Mouse (Mus musculus) kidney, adult 2 months (tissue): Measurements from ENCODE around the gene Kifc3. TPM values are rescaled to one million over a fixed set of nuclear protein-coding genes. Genes with fewer than 3 reads are reported as not detected.

ENCODE experiments used
- DNase-seq: peaks from one replicate; pipeline ENCODE4 v3.0.0; 2021
- H3K27ac ChIP-seq: fragments of 200-500 bp; 2 replicates; pipeline ENCODE4 v1.5.1; 2012; ENCODE audit warnings: low read depth, low read length, control low read depth, inconsistent platforms; ENCODE audit not compliant: insufficient read depth
- H3K27me3 ChIP-seq: fragments of 200-500 bp; replicated peaks from 2 replicates; pipeline ENCODE4 v1.6.1; 2012; ENCODE audit warnings: mild to moderate bottlenecking, moderate library complexity, low read length, inconsistent platforms; ENCODE audit not compliant: control insufficient read depth, insufficient read depth
- H3K36me3 ChIP-seq: fragments of 200-500 bp; 2 replicates; pipeline ENCODE4 v1.6.1; 2012; ENCODE audit warnings: mild to moderate bottlenecking, moderate library complexity, low read length, inconsistent platforms; ENCODE audit not compliant: control insufficient read depth, insufficient read depth
- H3K4me1 ChIP-seq: fragments of 200-500 bp; 2 replicates; pipeline ENCODE4 v1.6.1; 2011; ENCODE audit warnings: low read length; ENCODE audit not compliant: control insufficient read depth, insufficient read depth
- H3K4me3 ChIP-seq: fragments of 200-500 bp; 2 replicates; pipeline ENCODE4 v1.5.1; 2011; ENCODE audit warnings: mild to moderate bottlenecking, low read depth, low read length, control low read depth; ENCODE audit not compliant: insufficient read depth
- CTCF ChIP-seq: fragments of 200-500 bp; conservative IDR thresholded peaks from 2 replicates; pipeline ENCODE4 v1.5.1; 2011; ENCODE audit warnings: low read depth, mild to moderate bottlenecking, control low read depth, low read length, moderate library complexity, mixed read lengths; ENCODE audit not compliant: insufficient read depth, insufficient read length
- POLR2A ChIP-seq: fragments of 200-500 bp; IDR thresholded peaks from one replicate; pipeline ENCODE4 v1.6.1; 2011; ENCODE audit warnings: low read depth, low read length, control low read depth
- WGBS: fragments of 180-500 bp; shearing (Covaris S2); methylation state at CpG from one replicate; pipeline ENCODE4 v1.1.7; 2018; 5-methylcytosine and 5-hydroxymethylcytosine counted together
- polyA plus RNA-seq: library from polyadenylated mRNA; depleted of rRNA; stranded (reverse); fragments of >200 nt; gene quantifications from 2 replicates; pipeline ENCODE4 v1.2.3, GENCODE M21; 2012

Kifc3 gene
- polyA plus RNA-seq, 1 experiment, result 92.3 TPM

- DNase-seq, result no peak
- 85% methylated on average over 3 of the region's 3 CpGs for WGBS
- no peaks in the 10 kb centered on the region for H3K36me3 ChIP-seq
- H3K27me3 ChIP-seq, result no peaks in the 10 kb centered on the region
- no peak overlapping the region for H3K27ac ChIP-seq
- 0 out of 2 replicates have a peak, but pooled peaks cover 3% of the 10 kb centered on the region for H3K4me1 ChIP-seq
- TF ChIP-seq POLR2A, result no peak
- TF ChIP-seq CTCF, result no peak
- no peak overlapping the region for H3K4me3 ChIP-seq
Observed at GRCm38 (mm10) chr8:95078055-95078454, 124.6 kb downstream of the Kifc3 start.

GRCm38 (mm10) chr8:95076151-95076550 is 126.5 kb downstream of the Kifc3 start:
- DNase-seq, result no peak
- no peak overlapping the region for H3K4me3 ChIP-seq
- no peak for TF ChIP-seq CTCF
- no peak for TF ChIP-seq POLR2A
- no peaks in the 10 kb centered on the region for H3K36me3 ChIP-seq
- H3K27me3 ChIP-seq, result no peaks in the 10 kb centered on the region
- H3K27ac ChIP-seq, result no peak overlapping the region
- 78% methylated on average over 17 of the region's 17 CpGs for WGBS
- no peaks in the 10 kb centered on the region for H3K4me1 ChIP-seq

- Histone ChIP-seq H3K36me3 (no peaks in the 10 kb centered on the region), H3K4me3 (no peak overlapping the region), H3K4me1 (no peaks in the 10 kb centered on the region), H3K27me3 (no peaks in the 10 kb centered on the region), H3K27ac (no peak overlapping the region)
- TF ChIP-seq CTCF (no peak), POLR2A (no peak)
- DNase-seq, result no peak
- 47% methylated on average over 3 of the region's 3 CpGs for WGBS
Observed at GRCm38 (mm10) chr8:95075504-95075903, 127.1 kb downstream of the Kifc3 start.

- TF ChIP-seq CTCF (peak; percentile 12; the same call in 1 of the 2 replicates), POLR2A (no peak)
- WGBS, result 40% methylated on average over 3 of the region's 3 CpGs
- peak; percentile 71 for DNase-seq
Observed at GRCm38 (mm10) chr8:95067582-95067981, 135.0 kb downstream of the Kifc3 start.

DNA sequence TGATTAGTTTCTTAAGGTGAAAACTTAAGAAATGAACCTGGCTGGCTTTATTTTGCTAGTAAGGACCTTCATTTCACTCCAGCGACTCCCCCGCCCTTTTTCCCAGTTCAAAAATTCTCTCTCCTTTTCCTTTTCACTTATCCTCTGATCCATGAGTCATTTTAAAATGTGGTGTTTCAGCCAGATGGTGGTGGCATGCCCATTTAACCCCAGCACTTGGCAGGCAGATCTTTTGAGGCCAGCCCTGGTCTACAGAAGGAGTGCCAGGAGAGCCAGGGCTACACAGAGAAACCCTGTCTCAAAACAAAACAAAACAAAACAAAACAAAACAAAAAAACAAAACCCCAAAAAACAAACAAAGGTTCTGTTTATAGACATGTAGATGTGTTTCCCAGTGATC is 138.1 kb downstream of the Kifc3 start:
- no peak overlapping the region for H3K4me3 ChIP-seq
- no peak for TF ChIP-seq POLR2A
- no peak for TF ChIP-seq CTCF
- 91% methylated on average over 2 of the region's 2 CpGs for WGBS
- H3K4me1 ChIP-seq, result no peaks in the 10 kb centered on the region
- H3K36me3 ChIP-seq, result no peaks in the 10 kb centered on the region
- H3K27me3 ChIP-seq, result no peaks in the 10 kb centered on the region
- no peak for DNase-seq
- H3K27ac ChIP-seq, result no peak overlapping the region

More at GRCm38 (mm10) chr8:95067582-95067981, 135.0 kb downstream of the Kifc3 start:
- no peaks in the 10 kb centered on the region for H3K36me3 ChIP-seq
- no peaks in the 10 kb centered on the region for H3K27me3 ChIP-seq
- no peaks in the 10 kb centered on the region for H3K4me1 ChIP-seq
- no peak overlapping the region for H3K27ac ChIP-seq
- H3K4me3 ChIP-seq, result no peak overlapping the region

DNA sequence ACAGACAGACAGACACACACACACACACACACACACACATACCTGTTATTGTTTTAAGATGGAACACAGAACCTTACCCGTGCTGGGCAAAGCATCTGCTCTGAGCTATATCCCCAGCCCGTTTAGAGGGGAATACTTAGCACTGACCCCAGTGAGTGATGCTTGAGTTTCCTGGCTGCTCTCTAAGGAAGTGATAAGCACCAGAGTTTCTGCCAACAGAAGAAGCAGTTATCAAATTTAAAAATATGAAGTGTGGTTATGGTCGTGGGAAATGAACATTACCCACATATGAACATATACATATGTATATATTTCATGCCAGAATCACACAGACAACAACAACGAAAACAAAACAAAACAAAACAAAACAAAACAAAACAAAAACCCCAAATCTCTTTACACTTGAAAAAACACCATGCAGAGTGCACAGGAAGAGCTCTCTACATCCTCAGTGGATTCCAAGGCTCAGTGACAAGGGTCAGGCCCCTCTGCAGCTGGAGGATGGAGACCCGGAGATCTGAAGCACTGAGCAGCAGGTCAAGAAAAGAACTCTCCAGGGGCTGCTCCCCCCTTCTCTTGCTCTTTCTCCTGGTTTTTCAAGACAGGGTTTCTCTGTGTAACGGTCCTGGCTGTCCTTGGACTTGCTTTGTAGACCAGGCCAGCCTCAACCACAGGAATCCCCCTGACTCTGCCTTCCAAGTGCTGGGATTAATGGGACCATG is 142.6 kb downstream of the Kifc3 start:
- Histone ChIP-seq H3K36me3 (no peaks in the 10 kb centered on the region), H3K27me3 (no peaks in the 10 kb centered on the region), H3K27ac (no peak overlapping the region; the same call in 1 of the 2 replicates), H3K4me1 (no peaks in the 10 kb centered on the region), H3K4me3 (no peak overlapping the region)
- DNase-seq, result no peak
- TF ChIP-seq CTCF (no peak), POLR2A (no peak)
- 48% methylated on average over 6 of the region's 6 CpGs for WGBS

DNA sequence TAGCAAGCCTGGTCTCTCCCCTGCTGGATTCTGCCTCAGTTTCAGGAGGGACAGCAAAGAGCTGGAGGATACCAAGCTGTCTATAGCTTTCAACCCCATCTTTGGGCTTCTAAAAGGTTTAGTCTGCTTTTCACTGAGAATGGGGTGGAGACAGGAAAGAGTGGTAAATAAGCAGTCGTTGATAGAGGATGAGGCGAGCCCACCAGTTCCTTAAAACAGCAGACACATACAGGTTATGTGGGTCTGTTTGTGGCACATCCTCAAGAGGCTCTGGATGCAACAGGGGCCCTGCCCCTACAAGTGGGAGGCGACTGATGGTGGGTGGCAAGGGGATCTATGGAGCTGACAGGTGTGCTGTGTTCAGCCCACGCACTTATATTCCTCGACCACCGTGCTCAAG is 144.0 kb downstream of the Kifc3 start:
- no peaks in the 10 kb centered on the region for H3K4me1 ChIP-seq
- H3K36me3 ChIP-seq, result no peaks in the 10 kb centered on the region
- H3K27ac ChIP-seq, result no peak overlapping the region
- no peaks in the 10 kb centered on the region for H3K27me3 ChIP-seq
- no peak overlapping the region for H3K4me3 ChIP-seq
- WGBS, result 66% methylated on average over 6 of the region's 6 CpGs
- DNase-seq, result no peak
- no peak for TF ChIP-seq POLR2A
- TF ChIP-seq CTCF, result no peak
